In genomic region chr8:113140021-113140420, GRCm38 (mm10) we compare ENCODE assay signal across 28 mouse cellular contexts.
"Had no signal": no experiment of that assay in that cellular context is flagged by ENCODE, and none has a peak within 500 bp of the region (broad histone marks: within the 10 kb centered on the region; RNA-seq: fewer than 3 reads in every experiment).

No protein-coding gene starts in this region.

- H3K4me3 ChIP-seq: embryonic facial prominence, embryonic 10.5 days; embryonic facial prominence, embryonic 12.5 days; embryonic facial prominence, embryonic 13.5 days; embryonic facial prominence, embryonic 15.5 days; erythroblast, embryonic 14.5 days; forebrain, embryonic 10.5 days; forebrain, embryonic 12.5 days; forebrain, embryonic 13.5 days; forebrain, embryonic 15.5 days; gastrocnemius, adult 2 months; heart, adult 2 months had no signal

- H3K9ac ChIP-seq: embryonic facial prominence, embryonic 12.5 days; embryonic facial prominence, embryonic 13.5 days; embryonic facial prominence, embryonic 15.5 days; forebrain, embryonic 12.5 days; forebrain, embryonic 13.5 days; forebrain, embryonic 15.5 days; forebrain, postnatal 0 days had no signal

- H3K4me2 ChIP-seq: embryonic facial prominence, embryonic 12.5 days; embryonic facial prominence, embryonic 13.5 days; embryonic facial prominence, embryonic 15.5 days; forebrain, embryonic 12.5 days; forebrain, embryonic 13.5 days; forebrain, embryonic 15.5 days had no signal

- H3K36me3 ChIP-seq: embryonic facial prominence, embryonic 10.5 days; embryonic facial prominence, embryonic 12.5 days; embryonic facial prominence, embryonic 13.5 days; embryonic facial prominence, embryonic 15.5 days; forebrain, embryonic 10.5 days; forebrain, embryonic 12.5 days; forebrain, embryonic 15.5 days had no signal

- DNase-seq: cerebellum, adult 8-10 months; cerebellum, adult 9-10 months; cerebellum, adult 9-11 months; cerebellum, postnatal 10 days; cerebellum, postnatal 14 days; cerebellum, postnatal 25 days; cerebellum, postnatal 36 days; embryo, embryonic 11 days; forebrain, postnatal 0 days; gastrocnemius, adult 2 months; gastrocnemius, postnatal 10 days; gastrocnemius, postnatal 14 days; gastrocnemius, postnatal 25 days; gastrocnemius, postnatal 36 days; heart, adult 11 months; heart, adult 18-20 months; heart, adult 2 months had no signal

- H3K27ac ChIP-seq: embryonic facial prominence, embryonic 10.5 days; embryonic facial prominence, embryonic 12.5 days; embryonic facial prominence, embryonic 13.5 days; embryonic facial prominence, embryonic 15.5 days; forebrain, embryonic 10.5 days; forebrain, embryonic 12.5 days; forebrain, embryonic 13.5 days; forebrain, embryonic 15.5 days; gastrocnemius, adult 2 months; heart, adult 2 months had no signal

- H3K4me1 ChIP-seq: embryonic facial prominence, embryonic 10.5 days; embryonic facial prominence, embryonic 12.5 days; embryonic facial prominence, embryonic 13.5 days; embryonic facial prominence, embryonic 15.5 days; forebrain, embryonic 10.5 days; forebrain, embryonic 12.5 days; forebrain, embryonic 13.5 days; forebrain, embryonic 15.5 days had no signal

- H3K27me3 ChIP-seq: embryonic facial prominence, embryonic 12.5 days; embryonic facial prominence, embryonic 13.5 days; embryonic facial prominence, embryonic 15.5 days; forebrain, embryonic 12.5 days; forebrain, embryonic 13.5 days; forebrain, embryonic 15.5 days had no signal

- H3K9me3 ChIP-seq: embryonic facial prominence, embryonic 10.5 days; embryonic facial prominence, embryonic 12.5 days; embryonic facial prominence, embryonic 13.5 days; embryonic facial prominence, embryonic 15.5 days; forebrain, embryonic 10.5 days; forebrain, embryonic 12.5 days; forebrain, embryonic 13.5 days; forebrain, embryonic 15.5 days had no signal

- ATAC-seq: forebrain, embryonic 13.5 days; forebrain, embryonic 14.5 days; forebrain, embryonic 15.5 days; forebrain, embryonic 16.5 days; forebrain, postnatal 0 days had no signal
